Mouse (Mus musculus) cerebellum, postnatal 14 days (tissue): ENCODE measurements around the gene Timm17a.
A peak's percentile ranks its signal among the peaks of the same experiment; 100 is the strongest.

ENCODE experiments used
- DNase-seq, 2 experiments: peaks; one replicate each; pipeline ENCODE4 v3.0.0; 2021; ENCODE audit warnings: mixed read lengths in 2 of 2

The Timm17a gene

DNA sequence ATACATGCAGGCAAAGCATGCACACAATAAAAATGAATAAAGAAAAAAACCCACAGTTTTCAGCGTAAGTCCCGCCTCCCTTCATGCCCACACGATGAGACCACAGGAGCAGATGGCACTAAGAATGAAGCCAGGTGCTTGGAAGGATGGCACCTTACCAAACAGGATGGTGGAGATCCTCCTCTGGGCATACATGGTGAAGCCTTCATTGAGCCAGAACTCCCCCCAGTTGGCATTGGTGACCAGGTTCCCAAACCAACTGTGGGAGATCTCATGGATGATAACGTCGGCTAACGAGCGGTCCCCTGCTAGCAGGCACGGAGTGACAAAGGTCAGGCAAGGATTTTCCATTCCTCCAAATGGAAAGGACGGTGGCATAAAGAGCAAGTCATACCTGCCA lies 42.2 kb downstream of the Timm17a start:
- peak; percentile 85 to 86 for DNase-seq

DNA sequence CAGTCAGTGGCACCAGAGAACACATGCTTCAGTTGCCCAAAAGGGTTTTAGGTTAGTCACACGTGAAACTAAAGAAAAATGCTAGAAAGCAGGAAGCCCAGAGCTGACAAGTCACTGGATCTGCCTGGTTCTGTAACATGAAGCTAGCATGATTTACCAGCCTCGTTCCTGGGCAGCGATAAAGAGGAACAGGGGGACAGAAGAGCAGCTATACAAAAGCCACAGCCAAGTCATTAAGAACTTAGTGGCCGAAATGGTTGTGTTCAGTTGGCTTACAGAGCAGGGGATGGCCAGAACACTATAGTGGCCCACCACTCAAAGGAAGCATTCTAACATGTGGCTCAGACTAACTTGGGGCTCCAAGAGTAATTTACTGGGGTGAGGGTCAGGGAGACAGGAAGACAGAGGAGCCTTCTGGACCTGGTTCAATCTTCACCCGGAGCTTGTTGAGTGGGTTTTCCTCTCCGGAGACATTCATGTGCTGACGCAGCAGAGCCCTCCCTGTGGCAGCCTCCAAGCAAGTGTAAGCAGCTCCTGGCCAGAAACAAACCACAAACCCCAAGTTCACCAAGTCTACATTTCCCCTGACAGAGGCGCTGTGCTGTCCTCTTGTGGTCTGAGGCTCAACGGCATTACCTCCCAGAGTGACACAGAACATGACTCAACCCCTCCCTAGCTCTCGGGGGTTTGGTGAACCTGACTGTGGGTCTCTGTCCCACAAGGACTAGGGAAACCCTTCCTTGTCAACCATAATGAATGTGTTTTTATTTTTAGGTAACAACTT lies 45.7 kb downstream of the Timm17a start:
- no peak for DNase-seq

DNA sequence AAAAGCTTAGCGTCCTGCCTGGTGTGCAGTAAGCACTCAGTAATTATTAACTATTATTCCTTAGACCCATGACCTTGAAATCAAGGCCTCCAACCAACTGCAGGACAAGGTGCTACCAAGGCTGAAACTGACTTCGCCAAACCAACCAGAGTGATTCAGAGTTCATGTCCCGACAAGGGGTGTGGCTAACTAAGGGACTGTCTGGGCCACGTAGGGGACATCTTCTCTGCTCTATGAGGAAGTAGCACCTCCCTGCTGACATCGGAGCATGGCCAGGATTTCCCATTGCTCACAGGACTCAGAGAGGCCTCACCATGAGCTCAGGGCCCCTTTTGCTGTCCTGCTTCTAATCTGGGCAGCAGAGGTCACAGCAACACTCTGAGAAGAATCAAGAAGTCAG lies 47.7 kb downstream of the Timm17a start:
- DNase-seq = no peak

DNA sequence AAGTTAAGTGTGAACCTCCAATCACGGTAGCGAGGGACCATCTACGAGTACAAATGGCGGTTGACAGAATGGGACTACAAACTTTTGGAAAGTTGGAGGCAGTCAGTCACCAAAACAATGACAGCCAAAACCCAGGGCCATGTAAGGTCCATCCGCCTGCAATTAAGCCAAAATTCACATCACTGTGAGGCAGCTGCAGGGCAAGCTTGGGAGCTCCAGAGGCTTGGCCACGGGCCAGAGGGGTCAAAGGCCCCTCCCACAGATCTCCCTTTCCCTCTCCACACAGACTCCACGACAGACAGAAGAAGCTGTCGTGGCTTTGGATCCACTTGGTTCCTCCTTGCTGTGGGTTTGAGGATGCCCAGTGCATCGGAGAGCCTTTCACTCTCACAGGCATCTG lies 50.3 kb downstream of the Timm17a start:
- no peak for DNase-seq

GRCm38 (mm10) chr1:135262329-135262728 lies 51.2 kb downstream of the Timm17a start:
- DNase-seq = no peak

GRCm38 (mm10) chr1:135260931-135261330 lies 52.6 kb downstream of the Timm17a start:
- no peak for DNase-seq

DNA sequence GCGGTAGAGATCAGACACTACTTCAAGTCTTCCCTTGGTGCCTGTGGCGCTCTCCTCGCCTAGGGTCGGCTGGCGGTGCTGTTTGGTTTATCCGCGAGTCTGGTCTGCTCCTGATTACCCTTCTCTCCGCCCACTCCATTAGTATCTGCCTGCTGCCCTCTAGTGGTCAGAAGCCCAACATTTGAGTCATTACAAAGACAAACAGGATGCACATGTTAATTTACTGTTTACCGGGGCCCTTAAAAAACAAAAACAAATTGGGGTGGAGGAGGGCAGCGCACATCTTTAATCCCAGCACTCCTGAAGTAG lies 54.5 kb downstream of the Timm17a start:
- DNase-seq = peak; percentile 91 to 96

- DNase-seq = peak; percentile 73 to 84
Measured at GRCm38 (mm10) chr1:135258380-135259127, 55.0 kb downstream of the Timm17a start, which contains the start of gene Elf3. Gene Elf3, minus strand, starts transcription at chr1:135258568.

GRCm38 (mm10) chr1:135256299-135256698 lies 57.3 kb downstream of the Timm17a start:
- DNase-seq = peak in 1 of 2 experiments; percentile 30

DNA sequence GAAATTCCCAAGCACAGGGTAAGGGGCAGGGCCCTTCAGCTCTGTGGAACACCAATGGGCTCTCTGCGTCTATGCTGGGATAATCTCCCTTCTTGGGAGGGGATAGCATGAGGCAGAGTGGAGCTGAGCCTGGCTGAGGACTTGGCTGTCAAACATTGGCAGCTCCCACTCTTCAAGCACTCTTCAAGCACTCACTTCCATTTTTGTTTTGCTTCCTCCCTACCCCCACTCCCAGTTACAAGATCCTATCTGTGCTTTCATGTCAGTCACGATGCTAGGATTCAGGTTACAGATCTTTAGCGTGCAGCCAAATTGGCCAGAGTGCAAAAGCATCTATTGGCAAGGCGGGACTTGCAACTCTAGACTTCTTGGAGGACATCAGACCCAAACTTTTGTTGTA lies 60.7 kb downstream of the Timm17a start:
- no peak for DNase-seq

DNA sequence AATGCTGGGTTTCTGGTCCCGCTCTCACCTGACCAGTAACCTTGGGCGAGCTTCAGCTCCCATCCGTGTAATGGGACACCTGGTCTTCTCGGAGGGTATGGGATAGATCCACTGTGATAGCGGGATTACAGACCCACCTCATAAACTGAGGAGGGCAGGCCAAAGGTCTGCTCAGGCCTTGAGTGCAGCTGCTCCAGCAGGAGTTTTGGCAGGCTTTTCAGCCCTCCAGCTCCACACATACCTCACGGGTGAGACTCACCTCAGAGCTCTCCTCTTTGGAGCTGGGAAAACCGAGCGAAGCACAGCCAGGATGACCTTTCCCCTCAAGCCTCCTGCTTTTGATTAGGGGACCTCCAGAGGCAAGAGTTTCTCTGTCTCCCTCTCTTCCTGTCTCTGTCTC lies 62.2 kb downstream of the Timm17a start:
- no peak for DNase-seq

GRCm38 (mm10) chr1:135250706-135251105 lies 62.9 kb downstream of the Timm17a start:
- DNase-seq = no peak

- DNase-seq = peak; percentile 72 to 74
Measured at GRCm38 (mm10) chr1:135248434-135248850, 65.1 kb downstream of the Timm17a start.
